Mouse (Mus musculus) heart, postnatal 14 days (tissue): ENCODE measurements around the gene Plin2. TPM values are rescaled to one million over a fixed set of nuclear protein-coding genes. Genes with fewer than 3 reads are reported as not detected.

Experiments used
- DNase-seq, 2 experiments: peaks; one replicate each; pipeline ENCODE4 v3.0.0; 2021 to 2022
- intact Hi-C: fragments of 180-260 bp; cut with DNase I; formaldehyde crosslinking; loops from one replicate; pipeline ENCODE4 v1.15.1; 2025
- long read RNA-seq, 2 experiments: library from polyadenylated mRNA; stranded (forward); transcript quantifications; one replicate each; pipeline ENCODE4 v2.0.0; 2021
- total RNA-seq, 2 experiments: library from RNA; stranded (reverse); gene quantifications; 2 replicates each; pipeline ENCODE4 v1.2.3; 2021

Gene Plin2
- 100 to 1,000 TPM; 112 to 113 TPM for total RNA-seq
- long read RNA-seq, experiment 1, transcript Plin2-201 (8 exons, 1,888 nt), result major isoform, 167 of 229 reads
- long read RNA-seq, experiment 1, partial matches to known transcripts, result 7 of 229 reads
- long read RNA-seq, experiment 1, other reads (novel, unspliced or antisense), result 54 of 229 reads
- long read RNA-seq, experiment 2, transcript Plin2-201 (8 exons, 1,888 nt), result major isoform, 170 of 230 reads
- long read RNA-seq, experiment 2, partial matches to known transcripts, result 4 of 230 reads
- long read RNA-seq, experiment 2, other reads (novel, unspliced or antisense), result 56 of 230 reads

DNA sequence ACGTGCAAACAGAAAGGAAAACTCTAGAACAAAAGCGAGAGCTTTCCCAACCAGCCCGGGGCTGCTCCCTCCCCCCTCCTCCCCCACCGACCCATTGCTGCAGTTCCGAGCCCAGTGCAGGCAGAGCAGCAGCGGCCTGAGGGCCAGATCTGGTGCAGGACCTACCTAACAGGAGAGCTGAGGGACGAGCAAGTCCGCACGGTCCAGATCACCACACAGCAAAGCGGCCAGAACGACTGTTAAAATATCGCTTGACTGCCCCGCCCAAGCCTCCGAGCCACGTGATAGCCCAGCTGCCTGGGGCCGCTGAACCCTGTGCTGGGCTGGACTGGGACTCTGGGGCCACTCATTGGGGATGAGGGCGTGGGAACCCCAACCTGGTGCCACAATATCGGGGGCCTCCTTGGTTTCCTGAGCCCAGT is at the start of gene Plin2:
TSS of gene Plin2 (minus strand) at position 281 of the 422 bp plus-strand sequence.
- peak; percentile 81 to 83 for DNase-seq
- intact Hi-C loops, result loop anchor here (2.0 kb wide), 1 partner anchor 19 kb away; no protein-coding TSS in a partner anchor

DNA sequence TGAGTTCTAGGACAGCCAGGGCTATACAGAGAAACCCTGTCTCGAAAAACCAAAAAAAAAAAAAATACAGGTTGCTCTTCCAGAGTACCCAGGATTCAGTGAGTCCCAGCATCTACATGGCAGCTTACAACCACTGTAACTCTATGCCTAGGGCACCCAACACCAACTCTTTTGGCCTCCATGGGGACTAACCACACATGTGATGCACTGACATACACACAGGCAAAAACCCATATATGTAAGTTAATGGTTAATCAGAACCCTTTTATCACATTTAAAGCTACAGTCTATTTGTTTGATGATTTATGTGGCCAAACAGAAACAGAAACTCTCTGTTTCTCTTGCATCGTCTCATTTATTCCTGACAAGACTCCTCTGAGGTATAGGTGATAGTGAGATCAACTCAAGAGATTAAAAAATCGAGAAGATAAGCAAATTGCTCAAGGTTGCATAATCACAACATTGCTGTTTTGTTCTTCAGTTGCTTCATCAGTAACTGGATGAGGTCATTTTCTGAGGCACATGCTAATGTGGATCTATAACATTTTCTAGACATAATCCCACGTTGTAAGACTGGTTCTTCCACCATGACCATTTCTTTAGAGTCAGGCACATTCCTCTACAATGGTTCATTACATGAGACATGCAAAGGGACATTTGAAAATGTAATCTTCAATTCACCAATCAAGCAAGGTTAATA is 49.2 kb upstream of the Plin2 start:
- DNase-seq, result no peak

DNA sequence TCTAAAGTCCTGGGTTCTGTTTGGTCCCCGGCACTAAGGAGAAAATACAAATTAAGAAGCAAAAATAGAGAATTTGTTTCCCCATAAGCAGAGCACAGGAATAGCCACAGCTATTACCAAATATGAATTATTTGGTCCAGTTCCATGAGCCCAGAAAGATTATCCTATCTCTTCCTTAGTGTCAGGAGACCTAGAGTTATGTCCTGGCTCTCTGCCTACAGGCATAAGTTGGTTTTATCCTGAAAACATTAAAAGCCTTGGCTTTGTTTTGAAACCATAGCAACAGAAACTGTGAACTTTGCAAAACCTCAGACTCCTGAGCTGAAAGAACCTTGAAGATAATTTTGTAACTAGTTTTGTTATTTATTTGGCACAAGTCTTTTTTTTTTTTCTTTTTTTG is 47.3 kb upstream of the Plin2 start:
- no peak for DNase-seq

More for the DNA sequence above, 49.2 kb upstream of the Plin2 start:
- intact Hi-C loops, result no loop called here

DNA sequence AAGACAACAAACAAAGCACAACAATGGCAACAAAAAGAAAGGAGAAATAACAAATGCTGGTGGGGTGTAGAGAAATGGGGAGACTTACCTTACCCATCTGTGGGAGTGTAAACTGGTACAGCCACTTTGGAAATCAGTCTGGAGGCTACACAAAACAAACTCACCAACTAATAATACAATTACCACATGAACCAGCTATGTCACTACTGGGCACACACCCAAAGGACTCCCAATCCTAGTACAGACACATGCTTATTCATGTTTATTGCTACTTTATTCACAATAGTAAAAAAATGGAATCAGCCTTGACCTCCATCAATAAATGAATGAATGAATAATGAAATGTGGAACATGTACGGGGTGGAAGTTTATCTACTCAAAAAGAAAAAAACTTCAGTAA is 45.5 kb upstream of the Plin2 start:
- intact Hi-C loops, result no loop called here

More for the DNA sequence above, 47.3 kb upstream of the Plin2 start:
- intact Hi-C loops, result no loop called here

DNA sequence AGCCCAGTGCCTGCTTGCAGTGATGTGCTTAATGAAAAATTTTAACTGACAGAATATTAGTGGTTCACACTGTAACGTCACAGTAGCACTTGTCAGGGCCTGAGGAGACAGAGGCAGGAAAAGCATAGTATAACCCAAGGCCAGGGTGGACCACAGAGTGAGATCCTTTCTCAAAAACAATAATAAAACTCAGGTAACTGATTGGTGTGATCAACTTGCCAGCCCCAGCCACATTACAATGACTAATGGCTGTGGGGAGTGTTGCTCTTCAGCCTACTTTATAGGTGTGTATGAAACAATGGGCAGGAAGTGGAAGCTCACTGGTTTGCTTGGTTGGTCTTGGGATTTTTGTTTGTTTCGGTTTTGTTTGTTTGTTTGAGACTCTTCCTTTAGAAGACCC is 43.7 kb upstream of the Plin2 start:
- no peak for DNase-seq
- intact Hi-C loops, result no loop called here

More for the DNA sequence above, 45.5 kb upstream of the Plin2 start:
- no peak for DNase-seq

DNA sequence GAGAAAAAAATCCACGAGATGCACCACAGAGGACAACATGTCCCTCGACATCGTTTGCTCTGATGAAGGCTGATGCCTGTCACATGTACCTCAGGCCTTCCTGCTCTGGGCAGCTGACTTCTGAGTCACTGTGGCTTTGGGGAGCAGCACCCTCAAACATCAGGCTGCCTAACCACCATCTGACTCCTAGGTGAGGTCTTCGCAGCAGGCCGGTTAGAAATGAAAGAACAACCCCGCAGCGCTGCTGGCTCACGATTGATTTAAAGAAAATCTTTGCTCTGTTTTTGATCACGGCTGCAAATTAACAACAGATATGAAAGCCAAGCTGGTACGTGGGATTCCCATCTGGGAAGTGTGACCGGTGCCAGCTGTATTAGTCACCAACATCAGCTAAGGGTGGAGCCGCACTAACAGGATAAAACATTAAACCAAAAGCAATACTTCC is 42.9 kb upstream of the Plin2 start:
- intact Hi-C loops, result no loop called here
- DNase-seq, result peak; percentile 25 to 49

DNA sequence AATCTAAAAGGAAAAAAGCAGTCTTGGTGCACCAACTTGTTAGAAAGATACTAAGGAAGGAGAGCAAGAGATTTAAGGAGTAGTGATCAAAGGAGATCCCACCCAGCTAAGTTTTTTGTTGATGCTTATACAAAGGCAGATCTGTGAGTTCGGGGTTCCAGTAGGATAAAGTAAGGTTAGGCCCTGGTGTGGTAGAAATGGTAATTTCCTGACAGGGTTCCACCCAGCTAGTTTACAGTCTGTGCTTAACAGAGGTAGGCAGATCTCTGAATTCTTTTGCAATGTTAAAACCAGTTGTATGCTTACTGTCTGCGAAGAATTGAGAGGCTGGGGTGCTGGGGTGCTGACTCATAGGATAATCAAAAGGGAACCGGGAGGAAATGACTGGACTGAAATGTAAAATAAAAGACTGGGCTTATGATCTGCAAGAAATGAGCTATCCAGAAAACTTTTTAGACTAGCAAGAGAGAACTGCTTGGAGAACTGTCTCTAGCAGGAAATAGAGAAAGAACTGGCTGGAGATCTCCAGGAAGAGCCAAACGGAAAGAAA is 40.9 kb upstream of the Plin2 start:
- no peak for DNase-seq
- intact Hi-C loops, result no loop called here

DNA sequence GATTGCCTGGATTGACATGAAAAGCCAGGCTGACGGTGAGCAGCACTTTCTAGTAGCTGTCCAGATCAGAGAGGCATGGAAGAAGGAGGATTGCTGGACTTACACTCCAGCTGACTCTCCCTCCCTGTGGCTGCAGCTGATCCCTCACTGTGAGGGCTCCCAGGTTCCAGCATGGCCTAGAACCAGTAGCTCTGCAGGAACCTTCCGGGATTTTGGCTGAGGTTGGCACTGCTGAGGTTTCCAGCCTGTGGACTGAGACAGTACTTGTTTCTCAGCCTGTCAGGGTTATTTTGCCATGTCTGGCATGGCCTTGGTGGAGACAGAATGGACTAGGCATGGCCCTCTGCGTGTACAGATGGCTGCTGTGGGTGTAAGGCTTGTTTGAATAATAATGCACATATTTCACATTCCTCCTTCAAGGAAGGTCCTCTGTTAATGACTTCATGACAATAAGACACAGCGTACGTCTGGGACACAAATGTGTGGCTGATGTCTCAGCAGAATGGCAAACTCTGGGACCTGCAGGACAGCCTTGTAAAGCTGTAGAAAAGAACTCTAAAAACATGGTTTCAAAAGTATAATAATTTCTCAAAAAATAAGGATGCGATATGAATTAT is 40.3 kb upstream of the Plin2 start:
- intact Hi-C loops, result no loop called here
- DNase-seq, result no peak

DNA sequence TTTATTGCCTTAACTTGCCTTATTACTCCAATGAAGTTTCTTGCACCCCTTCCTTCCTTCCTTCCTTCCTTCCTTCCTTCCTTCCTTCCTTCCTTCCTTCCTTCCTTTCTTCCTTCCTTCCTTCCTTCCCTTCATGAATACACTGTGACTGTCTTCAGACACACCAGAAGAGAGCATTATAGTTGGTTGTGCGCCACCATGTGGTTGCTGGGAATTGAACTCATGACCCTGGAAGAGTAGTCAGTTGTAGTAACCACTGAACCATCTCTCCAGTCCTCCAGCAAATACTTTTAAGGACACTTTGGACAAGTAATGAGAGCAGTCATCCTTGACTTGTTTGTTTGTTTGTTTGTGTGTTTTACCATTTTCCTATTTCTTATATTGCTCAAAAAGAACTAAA is 38.9 kb upstream of the Plin2 start:
- intact Hi-C loops, result no loop called here
- no peak for DNase-seq

DNA sequence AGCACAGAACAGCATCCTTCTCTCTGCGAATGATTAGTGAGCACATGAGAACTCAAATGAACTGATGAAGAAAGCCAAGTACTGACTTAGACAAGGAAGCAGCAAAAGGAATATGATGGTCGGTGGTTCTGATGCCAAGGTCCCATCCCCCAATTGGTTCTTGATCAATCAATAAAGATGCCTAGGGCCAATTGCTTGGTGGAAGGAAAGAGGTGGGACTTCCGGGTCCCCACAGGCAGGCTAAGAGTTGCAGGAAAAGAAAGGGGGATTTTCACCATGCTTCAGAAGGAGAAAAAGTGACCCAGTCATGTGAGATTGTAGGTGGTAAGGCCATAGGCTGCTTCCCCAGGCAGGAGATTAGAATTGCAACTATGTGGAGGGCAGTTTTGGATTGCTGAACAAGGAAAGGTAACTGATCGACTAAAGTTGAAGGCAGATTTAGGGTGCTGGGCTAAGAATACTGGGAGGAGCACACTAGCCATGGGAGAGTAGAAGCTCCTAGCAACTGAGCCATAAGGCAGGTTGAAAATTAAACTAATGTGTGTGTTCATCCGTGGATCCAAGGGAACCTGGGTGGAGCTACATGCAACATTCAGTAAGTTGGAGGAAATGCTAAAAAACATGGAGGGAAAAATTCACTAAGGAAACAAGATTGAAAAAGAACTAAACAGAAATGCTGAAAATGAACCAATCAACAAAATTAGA is 29.5 kb upstream of the Plin2 start:
- intact Hi-C loops, result no loop called here
- no peak for DNase-seq

DNA sequence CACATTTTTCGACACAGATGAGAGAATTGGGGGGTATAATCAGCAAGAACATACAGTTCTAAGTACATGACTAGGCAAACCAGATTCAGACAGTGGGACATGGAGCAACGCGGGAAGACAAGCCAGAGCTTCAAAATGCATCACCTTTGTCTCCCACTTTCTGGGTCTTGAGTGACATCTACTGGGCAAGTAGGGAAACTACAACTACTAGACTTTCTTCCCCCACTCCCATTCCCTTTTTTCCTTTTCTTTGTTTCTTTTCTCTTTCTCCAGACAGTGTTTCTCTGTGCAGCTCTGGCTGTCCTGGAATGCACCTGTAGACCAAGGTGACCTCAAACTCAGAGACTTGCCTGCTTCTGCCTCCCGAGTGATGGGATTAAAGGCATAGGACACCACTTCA is 27.0 kb upstream of the Plin2 start:
- peak; percentile 11 to 47 for DNase-seq
- intact Hi-C loops, result loop anchor here (1.0 to 2.0 kb wide), 3 partner anchors 45 to 84 kb away; partner anchors contain the start of gene Haus6

DNA sequence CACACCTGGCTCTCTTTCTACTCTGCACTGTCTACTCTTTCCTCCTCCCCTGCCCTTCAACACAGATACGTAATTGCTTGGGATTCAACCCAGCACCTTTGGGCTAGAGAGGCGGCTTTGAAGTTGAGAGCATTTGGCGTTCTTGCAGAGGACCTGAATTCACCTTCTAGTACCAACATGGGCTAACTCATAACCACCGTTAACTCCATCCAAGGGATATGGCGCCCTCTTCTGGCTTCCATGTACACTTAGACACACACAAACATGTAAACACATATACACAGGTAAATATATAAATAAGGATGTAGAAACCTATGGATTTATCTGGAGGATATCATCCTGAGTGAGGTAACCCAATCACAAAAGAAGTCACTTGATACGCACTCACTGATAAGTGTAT is 25.2 kb upstream of the Plin2 start:
- peak; percentile 68 to 83 for DNase-seq
- intact Hi-C loops, result loop anchor here (1.0 kb wide), 1 partner anchor 120 kb away; the partner anchor contains the start of gene Rraga

DNA sequence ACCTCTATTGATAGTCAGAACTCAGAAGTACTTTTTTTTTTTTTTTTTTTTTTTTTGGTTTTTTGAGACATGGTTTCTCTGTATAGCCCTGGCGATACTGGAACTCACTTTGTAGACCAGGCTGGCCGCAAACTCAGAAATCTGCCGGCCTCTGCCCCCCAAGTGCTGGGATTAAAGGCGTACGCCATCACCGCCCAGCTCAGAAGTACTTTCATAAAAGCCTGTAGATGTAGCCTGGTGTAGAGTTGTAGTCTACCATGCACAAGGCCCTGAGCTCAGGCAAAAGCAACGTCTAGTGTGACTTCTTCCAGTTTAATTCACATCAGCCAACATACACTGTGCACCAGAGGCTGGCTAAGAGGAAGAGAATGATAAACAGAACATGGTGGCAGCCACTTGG is 23.1 kb upstream of the Plin2 start:
- intact Hi-C loops, result loop anchor here (5.0 kb wide), 1 partner anchor 136 kb away; the partner anchor contains the start of gene Saxo1
- no peak for DNase-seq

DNA sequence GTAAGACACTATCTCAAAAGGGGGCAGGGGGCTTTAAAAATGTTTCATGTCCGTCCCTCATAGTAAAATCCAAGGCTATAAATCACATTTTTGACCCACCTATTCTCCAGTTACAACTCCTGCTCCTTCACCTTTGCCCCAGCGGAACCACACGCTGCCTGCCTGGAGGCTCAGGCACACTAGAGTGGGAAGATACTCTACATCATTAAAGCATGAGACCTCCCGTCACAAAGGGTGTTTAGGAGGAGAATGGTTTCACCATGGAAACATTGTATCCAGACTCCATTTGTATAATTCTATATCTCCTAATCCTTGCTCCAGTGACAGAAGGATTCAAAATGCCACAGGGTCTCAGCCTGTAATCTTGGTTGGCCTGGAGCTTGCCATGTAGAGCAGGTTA is 21.4 kb upstream of the Plin2 start:
- no peak for DNase-seq
- intact Hi-C loops, result loop anchor here (5.0 kb wide), 1 partner anchor 134 kb away; the partner anchor contains the start of gene Saxo1

DNA sequence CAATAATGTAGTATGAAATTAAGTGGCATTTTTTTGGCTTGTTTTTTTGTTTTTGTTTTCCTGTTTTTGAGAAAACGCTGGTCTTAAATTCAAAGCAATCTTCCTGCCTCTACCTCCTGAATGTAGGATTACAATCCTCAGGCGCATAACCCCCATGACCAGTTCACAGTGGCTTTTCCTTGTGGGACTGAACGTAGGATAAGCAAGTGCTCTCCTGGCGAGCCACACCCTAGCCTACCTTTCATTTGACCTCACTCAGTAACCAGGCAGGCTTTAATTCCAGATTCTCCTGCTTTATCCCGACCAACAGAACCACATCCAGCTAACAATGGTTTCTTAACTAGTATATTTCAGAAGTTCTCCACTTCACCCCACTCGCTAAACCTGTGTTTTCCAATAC is 20.9 kb upstream of the Plin2 start:
- no peak for DNase-seq
- intact Hi-C loops, result loop anchor here (5.0 kb wide), 1 partner anchor 133 kb away; the partner anchor contains the start of gene Saxo1

DNA sequence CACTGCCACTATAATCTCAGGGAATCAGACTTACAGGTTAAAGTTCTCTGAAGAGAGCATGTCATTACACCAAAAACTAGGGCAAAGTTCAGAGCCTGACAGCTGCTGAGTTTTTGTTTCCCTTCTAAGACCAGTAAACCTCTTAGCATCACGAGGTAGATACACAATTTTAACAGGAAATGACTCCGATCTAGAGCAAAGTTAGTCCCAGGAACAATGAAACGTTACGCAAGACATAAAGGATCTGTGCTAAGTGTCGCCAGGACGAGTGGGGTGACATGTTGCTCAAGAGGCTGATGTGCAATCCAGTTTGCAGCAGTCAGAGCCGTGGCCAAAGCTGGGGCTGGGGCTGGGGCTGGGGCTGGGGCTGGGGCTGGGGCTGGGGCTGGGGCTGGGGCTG is 20.3 kb upstream of the Plin2 start:
- intact Hi-C loops, result loop anchor here (5.0 kb wide), 1 partner anchor 133 kb away; the partner anchor contains the start of gene Saxo1
- peak; percentile 38 to 40 for DNase-seq

DNA sequence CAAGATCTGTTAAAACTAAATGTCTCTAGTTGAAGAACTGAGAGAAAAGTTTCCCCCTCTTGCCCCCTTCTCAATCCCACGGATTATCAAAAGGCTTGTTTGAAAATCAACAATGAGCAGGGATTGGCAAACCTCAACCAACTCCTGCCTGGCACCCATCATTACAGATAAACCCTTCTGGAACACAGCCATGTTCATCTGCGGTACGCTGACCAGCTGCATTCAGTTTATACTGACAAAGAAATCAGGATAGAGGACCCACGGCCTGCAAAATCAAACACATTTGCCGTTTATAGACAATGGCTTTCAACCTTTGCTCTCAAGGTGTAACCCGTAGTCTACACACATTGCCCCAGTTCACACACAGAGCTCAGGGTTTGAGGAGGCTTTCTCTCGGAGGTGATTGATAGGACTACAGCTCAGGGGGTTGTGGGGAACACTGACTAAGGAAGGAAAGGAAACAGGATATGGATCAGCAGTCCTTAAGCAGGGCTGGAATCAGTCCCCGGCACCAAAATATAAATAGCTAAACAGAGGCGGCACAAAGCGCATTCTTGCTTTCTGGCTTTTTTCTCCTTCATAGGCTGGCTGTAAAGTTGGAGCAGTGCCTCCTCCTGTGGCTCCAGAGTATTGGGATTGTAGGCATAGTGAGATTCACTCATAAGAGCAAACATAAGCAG is 19.3 kb upstream of the Plin2 start:
- intact Hi-C loops, result loop anchor here (2.0 kb wide), 1 partner anchor 18 kb away; the partner anchor contains the start of gene Plin2
- peak in 1 of 2 experiments; percentile 34 for DNase-seq

DNA sequence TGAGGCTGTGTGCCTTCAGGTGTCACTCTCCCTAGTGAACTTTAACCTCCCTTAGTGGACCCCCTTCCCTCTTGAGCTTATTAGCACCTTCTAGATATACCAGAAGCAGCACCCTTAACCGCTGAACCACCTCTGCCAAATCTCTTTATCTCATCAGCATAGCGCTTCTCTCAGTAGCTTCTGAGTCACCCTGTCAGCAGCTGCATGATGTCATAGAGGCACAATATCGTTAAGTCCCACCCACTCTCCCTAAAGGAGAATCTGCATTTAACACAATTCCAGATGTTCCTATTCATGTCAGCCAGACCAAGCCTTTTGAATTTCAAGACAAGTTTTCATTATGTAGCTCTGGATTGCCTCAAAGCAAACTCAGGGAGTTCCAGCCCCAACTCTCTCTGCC is 16.7 kb upstream of the Plin2 start:
- DNase-seq, result no peak
- intact Hi-C loops, result no loop called here

DNA sequence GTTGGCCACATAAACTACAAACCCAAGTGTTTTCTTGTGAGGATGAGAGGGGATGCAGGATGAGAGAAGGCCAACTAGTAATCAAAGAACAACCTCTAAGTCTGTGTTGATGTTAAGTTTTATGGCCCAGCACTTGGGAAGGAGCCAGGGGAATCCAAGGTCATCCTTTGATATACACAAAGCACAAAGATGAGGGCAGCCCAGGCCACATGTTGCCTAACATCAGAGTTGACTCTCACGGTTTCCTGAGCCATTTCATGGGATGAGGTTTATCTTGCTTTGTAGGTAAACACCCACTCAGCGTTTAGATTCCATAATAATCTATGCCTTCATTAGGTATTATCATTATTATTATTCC is 16.1 kb upstream of the Plin2 start:
- intact Hi-C loops, result no loop called here
- DNase-seq, result no peak
